7 mouse cellular contexts compared by ENCODE assay signal in the genomic region with DNA sequence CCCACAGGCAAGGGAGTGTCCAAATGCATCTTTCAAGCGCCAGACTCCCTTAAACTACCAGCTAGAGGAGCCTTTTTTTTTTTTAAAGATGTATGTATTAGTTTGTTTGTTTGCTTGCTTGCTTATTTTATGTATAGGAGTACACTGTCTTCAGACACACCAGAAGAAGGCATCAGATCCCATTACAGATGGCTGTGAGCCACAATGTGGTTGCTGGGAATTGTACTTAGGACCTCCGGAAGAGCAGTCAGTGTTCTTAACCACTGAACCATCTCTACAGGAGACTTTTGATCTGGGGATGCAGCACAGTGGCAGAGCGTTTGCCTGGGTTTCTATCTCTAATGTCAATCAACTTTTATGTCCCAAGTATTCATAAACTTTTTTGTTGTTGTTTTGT. TPM values are rescaled to one million over a fixed set of nuclear protein-coding genes. Genes with fewer than 3 reads are reported as not detected.
DNase-seq lines count a peak whose midpoint lies in the region; ATAC-seq and TF ChIP-seq lines count a peak whose summit lies in the region.

No protein-coding gene starts in this region.

- TF ChIP-seq POLR2A in spleen, adult 2 months (IDR thresholded peaks at IDR 0.05; ENCODE audit: low read depth, low read length): no peak

- no peak for TF ChIP-seq CTCF in spleen, adult 2 months (IDR thresholded peaks at IDR 0.05; ENCODE audit: extremely low read depth, insufficient read depth, insufficient read length, insufficient replicate concordance)

- H3K36me3 ChIP-seq in spleen, adult 2 months (ENCODE audit: control insufficient read depth, insufficient read depth, low read length): peaks cover under 1% of the 10 kb centered on the region; the same call in 1 of the 2 replicates
- 0 out of 2 replicates have a peak, but pooled peaks cover under 1% of the 10 kb centered on the region for H3K36me3 ChIP-seq in forebrain, embryonic 14.5 days (ENCODE audit: control insufficient read depth, insufficient read depth, low read length)
- H3K36me3 ChIP-seq in limb, embryonic 15.5 days: no peaks in the 10 kb centered on the region
- H3K36me3 ChIP-seq in stomach, embryonic 15.5 days: no peaks in the 10 kb centered on the region

- DNase-seq in spleen, adult 2 months (ENCODE audit: low read depth in 1 of 2, low spot score in 2 of 2): no peak
- DNase-seq in spleen, postnatal 36 days (ENCODE audit: low spot score in 2 of 2): no peak
- DNase-seq in forebrain, embryonic 14.5 days (ENCODE audit: low spot score): no peak
- no peak for DNase-seq in frontal cortex, postnatal 25 days (ENCODE audit: low spot score in 2 of 2)
- DNase-seq in cerebellum, postnatal 14 days: no peak

- no peaks in the 10 kb centered on the region for H3K27me3 ChIP-seq in spleen, adult 2 months (ENCODE audit: control insufficient read depth, insufficient read depth, low read length)
- H3K27me3 ChIP-seq in forebrain, embryonic 14.5 days (replicated peaks; ENCODE audit: control insufficient read depth, insufficient read depth, low read length): no peaks in the 10 kb centered on the region
- no peaks in the 10 kb centered on the region for H3K27me3 ChIP-seq in limb, embryonic 15.5 days
- no peaks in the 10 kb centered on the region for H3K27me3 ChIP-seq in stomach, embryonic 15.5 days (replicated peaks)

- H3K9me3 ChIP-seq in forebrain, embryonic 14.5 days (replicated peaks; ENCODE audit: control insufficient read depth, low read length): no peaks in the 10 kb centered on the region
- no peaks in the 10 kb centered on the region for H3K9me3 ChIP-seq in limb, embryonic 15.5 days
- H3K9me3 ChIP-seq in stomach, embryonic 15.5 days: no peaks in the 10 kb centered on the region

- H3K27ac ChIP-seq in spleen, adult 2 months (ENCODE audit: insufficient read depth, low read length): no peak overlapping the region
- no peak overlapping the region for H3K27ac ChIP-seq in forebrain, embryonic 14.5 days (ENCODE audit: low read depth, low read length)
- no peak overlapping the region for H3K27ac ChIP-seq in limb, embryonic 15.5 days
- H3K27ac ChIP-seq in stomach, embryonic 15.5 days: no peak overlapping the region

- H3K4me1 ChIP-seq in spleen, adult 2 months (ENCODE audit: control insufficient read depth, insufficient read depth, insufficient read length): no peaks in the 10 kb centered on the region; the same call in 1 of the 2 replicates
- H3K4me1 ChIP-seq in forebrain, embryonic 14.5 days (ENCODE audit: control insufficient read depth, insufficient read depth, low read length): peaks cover 7% of the 10 kb centered on the region; the same call in 1 of the 2 replicates
- peaks cover 10% of the 10 kb centered on the region; the same call in 1 of the 2 replicates for H3K4me1 ChIP-seq in limb, embryonic 15.5 days
- 0 out of 2 replicates have a peak, but pooled peaks cover 6% of the 10 kb centered on the region for H3K4me1 ChIP-seq in stomach, embryonic 15.5 days

- WGBS in spleen, adult 2 months: 58% methylated on average over 3 of the region's 3 CpGs
- 46% methylated on average over 3 of the region's 3 CpGs for WGBS in forebrain, embryonic 14.5 days
- 53% methylated on average over 3 of the region's 3 CpGs for WGBS in limb, embryonic 15.5 days
- WGBS in stomach, embryonic 15.5 days: 53% methylated on average over 3 of the region's 3 CpGs

- peak overlapping the region; percentile 79 for H3K4me2 ChIP-seq in forebrain, embryonic 14.5 days (ENCODE audit: low read length)
- peak overlapping the region; percentile 62 for H3K4me2 ChIP-seq in limb, embryonic 15.5 days
- peak overlapping the region; percentile 70; the same call in 1 of the 2 replicates for H3K4me2 ChIP-seq in stomach, embryonic 15.5 days

- peak overlapping the region; percentile 74 for H3K4me3 ChIP-seq in spleen, adult 2 months (ENCODE audit: extremely low read depth, insufficient read depth, insufficient read length)
- peak overlapping the region; percentile 69 for H3K4me3 ChIP-seq in forebrain, embryonic 14.5 days (ENCODE audit: low read depth, low read length)
- peak overlapping the region; percentile 65 for H3K4me3 ChIP-seq in limb, embryonic 15.5 days
- peak overlapping the region; percentile 75 for H3K4me3 ChIP-seq in stomach, embryonic 15.5 days (replicated peaks)

- H3K9ac ChIP-seq in forebrain, embryonic 14.5 days (ENCODE audit: low read length): peak overlapping the region; percentile 86
- peak overlapping the region; percentile 80; the same call in 1 of the 2 replicates for H3K9ac ChIP-seq in limb, embryonic 15.5 days
- no peak overlapping the region; the same call in 1 of the 2 replicates for H3K9ac ChIP-seq in stomach, embryonic 15.5 days

- no peak for ATAC-seq in forebrain, embryonic 14.5 days
- ATAC-seq in limb, embryonic 15.5 days (ENCODE audit: insufficient number of reproducible peaks, low FRiP score, low TSS enrichment, low read depth): no peak
- ATAC-seq in stomach, embryonic 15.5 days (ENCODE audit: insufficient read depth, low FRiP score, low read depth): no peak

RNA-seq across cellular contexts. Expression of a gene that starts 0.3 kb away (rescaled TPM):
- polyA plus RNA-seq in spleen, adult 2 months (2012; rRNA removed): 1.9 and 2.2 TPM in 2 replicates
- polyA plus RNA-seq in forebrain, embryonic 14.5 days (2014; fragmentation: Nextera tagmentation; extraction: Ambion mirVana): 19.0 and 24.4 TPM in 2 replicates
- 19.0 and 21.8 TPM in 2 replicates for polyA plus RNA-seq in limb, embryonic 15.5 days (2015; fragmentation: Nextera tagmentation; extraction: Ambion mirVana)
- 18.3 and 19.9 TPM in 2 replicates for polyA plus RNA-seq in stomach, embryonic 15.5 days (2015; fragmentation: Nextera tagmentation; extraction: Ambion mirVana)
